Comparison of ENCODE assay signal across 14 mouse cellular contexts in the genomic region with DNA sequence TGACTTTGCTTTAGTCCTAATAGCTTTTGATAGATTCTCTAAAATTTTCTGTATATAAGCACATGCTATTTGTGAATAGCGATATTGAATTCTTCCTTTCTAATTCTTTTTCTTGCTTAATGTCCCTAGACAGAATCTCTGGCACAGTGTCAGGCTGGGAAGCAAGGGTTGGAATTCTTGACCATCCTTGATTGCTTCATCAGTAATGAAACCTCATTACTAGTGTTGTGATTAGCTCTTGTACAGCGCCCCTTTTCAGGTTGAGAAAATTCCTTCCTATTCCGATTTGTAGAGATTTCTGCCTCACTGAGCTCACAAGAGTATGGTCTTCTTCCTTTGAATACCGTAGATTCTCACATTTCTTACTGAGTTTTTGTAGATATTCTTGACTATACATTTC.
"Had no signal": no experiment of that assay in that cellular context is flagged by ENCODE, and none has a peak within 500 bp of the region (broad histone marks: within the 10 kb centered on the region; RNA-seq: fewer than 3 reads in every experiment).

No protein-coding gene starts in this region.

- H3K9ac ChIP-seq: limb, embryonic 13.5 days; liver, embryonic 12.5 days; liver, embryonic 15.5 days; lung, embryonic 15.5 days had no signal

- H3K27ac ChIP-seq: kidney, postnatal 0 days; layer of hippocampus, adult 2 months; limb, embryonic 10.5 days; limb, embryonic 13.5 days; liver, embryonic 12.5 days; liver, embryonic 15.5 days; lung, embryonic 15.5 days had no signal

- H3K4me1 ChIP-seq: limb, embryonic 10.5 days; limb, embryonic 13.5 days; liver, embryonic 12.5 days; liver, embryonic 15.5 days; lung, embryonic 15.5 days had no signal

- H3K36me3 ChIP-seq: limb, embryonic 10.5 days; limb, embryonic 13.5 days; liver, embryonic 12.5 days; liver, embryonic 15.5 days; lung, embryonic 15.5 days had no signal

- H3K27me3 ChIP-seq: limb, embryonic 13.5 days; liver, embryonic 12.5 days; liver, embryonic 15.5 days; lung, embryonic 15.5 days had no signal

- ATAC-seq: liver, embryonic 12.5 days had no signal

- H3K4me2 ChIP-seq: limb, embryonic 13.5 days; liver, embryonic 12.5 days; liver, embryonic 15.5 days; lung, embryonic 15.5 days; midbrain, embryonic 11.5 days had no signal

- H3K9me3 ChIP-seq: limb, embryonic 10.5 days; limb, embryonic 13.5 days; liver, embryonic 12.5 days; liver, embryonic 15.5 days; lung, embryonic 15.5 days had no signal

- H3K4me3 ChIP-seq: layer of hippocampus, adult 2 months; limb, embryonic 10.5 days; limb, embryonic 13.5 days; liver, embryonic 12.5 days; liver, embryonic 15.5 days; lung, embryonic 15.5 days had no signal

- DNase-seq: kidney, postnatal 25 days; layer of hippocampus, adult 9-11 months; liver; lung, postnatal 4 days; thymus, adult 18-20 months; thymus, postnatal 36 days had no signal
